Mouse (Mus musculus): Measurements from ENCODE around the gene Ccnd3. TPM values are rescaled to one million over a fixed set of nuclear protein-coding genes. Genes with fewer than 3 reads are reported as not detected.
A peak's percentile ranks its signal among the peaks of the same experiment; 100 is the strongest.
"Not testable (repeated sequence)": the region's sequence is repeated elsewhere in the genome, so short reads cannot be mapped to it uniquely, and the experiment has no call there.

The Ccnd3 gene
- polyA plus RNA-seq, 1 experiment: 110 TPM

GRCm38 (mm10) chr17:47594183-47594968 lies 89.5 kb downstream of the Ccnd3 start:
- peak; percentile 44 for DNase-seq (ENCODE audit: low spot score)

DNA sequence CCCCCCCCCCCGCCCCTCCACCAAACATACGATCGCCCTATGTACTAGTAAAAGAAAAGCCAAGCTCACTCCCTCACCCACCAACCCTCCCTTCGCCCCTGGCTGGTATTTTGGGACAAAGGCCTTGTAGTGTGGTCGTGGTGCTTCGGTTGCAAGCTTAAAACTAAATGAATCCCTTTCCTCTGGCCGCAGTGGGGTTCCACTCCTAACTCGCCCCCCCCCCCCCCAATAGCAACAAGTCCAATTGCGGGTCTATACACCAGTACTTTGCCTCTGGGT lies 90.1 kb downstream of the Ccnd3 start:
- DNase-seq (ENCODE audit: low spot score): no peak

GRCm38 (mm10) chr17:47595248-47596161 lies 90.7 kb downstream of the Ccnd3 start:
- peak; percentile 34 for DNase-seq (ENCODE audit: low spot score)

GRCm38 (mm10) chr17:47596162-47596838 lies 91.4 kb downstream of the Ccnd3 start:
- DNase-seq (ENCODE audit: low spot score): no peak

- no peak for DNase-seq (ENCODE audit: low spot score)
Observed at GRCm38 (mm10) chr17:47596839-47597164, 92.0 kb downstream of the Ccnd3 start.

GRCm38 (mm10) chr17:47597261-47597660 lies 92.4 kb downstream of the Ccnd3 start:
- no peak for DNase-seq (ENCODE audit: low spot score)

GRCm38 (mm10) chr17:47597838-47598579 lies 93.2 kb downstream of the Ccnd3 start:
- DNase-seq (ENCODE audit: low spot score): no peak

DNA sequence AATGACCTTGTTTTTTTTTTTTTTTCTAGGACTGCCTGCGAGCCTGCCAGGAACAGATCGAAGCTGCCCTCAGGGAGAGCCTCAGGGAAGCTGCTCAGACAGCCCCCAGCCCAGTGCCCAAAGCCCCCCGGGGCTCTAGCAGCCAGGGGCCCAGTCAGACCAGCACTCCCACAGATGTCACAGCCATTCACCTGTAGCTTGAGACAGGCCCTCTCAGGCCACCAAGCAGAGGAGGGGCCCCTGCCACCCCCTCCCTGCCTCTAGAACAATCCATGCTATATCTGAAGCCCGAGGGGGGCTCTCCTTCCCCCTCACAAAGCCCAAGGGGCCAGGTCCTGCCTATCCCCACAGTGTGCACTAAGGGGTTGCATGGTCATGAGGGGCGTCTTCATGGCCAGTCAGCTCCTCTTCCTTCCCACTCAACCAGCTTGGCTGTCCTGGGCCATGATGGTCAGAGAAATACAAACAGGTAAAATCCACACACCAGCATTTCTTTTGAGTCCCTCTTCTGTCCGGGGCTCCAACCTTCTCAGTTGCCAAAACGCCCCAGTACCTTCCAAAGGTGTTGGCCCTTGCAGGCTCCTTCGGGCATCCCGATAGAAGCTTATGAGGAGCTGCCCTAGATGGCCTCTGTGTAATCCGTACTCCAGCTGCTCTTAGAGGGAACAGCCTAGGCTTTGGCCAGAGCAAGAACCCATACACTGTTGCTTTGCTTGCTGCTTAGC lies 93.9 kb downstream of the Ccnd3 start:
- DNase-seq (ENCODE audit: low spot score): not testable (repeated sequence)

DNA sequence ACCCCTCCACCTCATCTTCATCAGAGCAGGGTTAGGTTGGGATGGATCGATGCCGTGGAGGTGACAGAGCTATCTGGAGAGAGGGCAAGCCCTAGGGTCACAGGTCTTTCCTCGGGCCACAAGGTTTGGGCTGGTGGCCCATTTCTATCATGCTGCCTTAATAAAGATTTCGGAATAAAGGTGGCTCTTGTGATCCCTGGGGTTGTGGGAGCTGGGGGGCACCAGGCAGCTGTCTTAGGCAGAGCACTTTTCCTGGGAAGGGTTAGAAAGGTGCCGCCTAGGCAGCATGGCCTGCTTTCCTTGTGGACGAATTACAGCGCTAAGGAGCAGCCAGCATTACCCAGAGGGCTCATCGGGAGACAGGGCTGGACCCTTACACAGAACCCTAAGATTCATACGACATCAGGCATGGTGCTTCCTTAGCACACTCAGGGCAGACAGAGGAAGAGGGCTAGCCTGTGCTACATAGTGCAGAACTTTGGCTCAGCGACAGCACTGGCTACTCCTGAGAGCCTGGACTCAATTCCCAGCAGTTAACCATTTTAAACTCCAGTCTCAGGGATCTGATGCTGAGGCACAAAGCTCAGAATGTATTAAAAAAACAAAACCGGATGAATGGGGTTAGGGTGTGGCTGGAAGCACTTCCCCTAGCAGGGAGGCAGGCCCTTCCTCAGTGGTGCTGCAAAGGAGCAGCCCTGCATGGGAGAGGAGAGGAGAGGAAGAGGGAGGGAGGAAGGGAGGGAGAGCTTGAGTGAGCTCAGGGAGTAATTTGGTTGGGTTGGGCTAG lies 94.9 kb downstream of the Ccnd3 start:
- DNase-seq (ENCODE audit: low spot score): no peak

GRCm38 (mm10) chr17:47600601-47601388 lies 95.9 kb downstream of the Ccnd3 start:
- DNase-seq (ENCODE audit: low spot score): no peak

- DNase-seq (ENCODE audit: low spot score): no peak
Observed at GRCm38 (mm10) chr17:47601389-47601755, 96.5 kb downstream of the Ccnd3 start.

DNA sequence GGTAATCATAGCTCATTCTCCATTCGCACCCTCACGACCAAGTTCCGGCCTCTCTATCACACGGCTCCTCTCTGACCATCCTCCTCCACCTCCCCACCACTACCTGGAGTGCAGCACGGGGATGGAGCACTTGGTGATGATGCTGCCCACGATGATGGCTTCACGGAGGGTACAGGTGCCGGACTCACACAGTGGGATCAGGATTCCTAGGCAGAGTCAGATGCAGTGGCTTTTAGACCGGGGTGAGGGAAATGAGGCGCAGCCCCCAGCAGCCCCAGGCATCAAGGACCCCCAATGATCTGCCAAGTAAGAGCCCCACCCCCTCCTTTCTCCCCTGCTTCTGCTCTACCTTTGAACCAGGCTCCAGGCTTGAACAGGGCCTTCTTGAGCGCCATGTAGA lies 97.4 kb downstream of the Ccnd3 start:
- DNase-seq (ENCODE audit: low spot score): no peak

- no peak for DNase-seq (ENCODE audit: low spot score)
Observed at GRCm38 (mm10) chr17:47606220-47606619, 101.4 kb downstream of the Ccnd3 start.

- DNase-seq (ENCODE audit: low spot score): no peak
Observed at GRCm38 (mm10) chr17:47609182-47609581, 104.3 kb downstream of the Ccnd3 start.

DNA sequence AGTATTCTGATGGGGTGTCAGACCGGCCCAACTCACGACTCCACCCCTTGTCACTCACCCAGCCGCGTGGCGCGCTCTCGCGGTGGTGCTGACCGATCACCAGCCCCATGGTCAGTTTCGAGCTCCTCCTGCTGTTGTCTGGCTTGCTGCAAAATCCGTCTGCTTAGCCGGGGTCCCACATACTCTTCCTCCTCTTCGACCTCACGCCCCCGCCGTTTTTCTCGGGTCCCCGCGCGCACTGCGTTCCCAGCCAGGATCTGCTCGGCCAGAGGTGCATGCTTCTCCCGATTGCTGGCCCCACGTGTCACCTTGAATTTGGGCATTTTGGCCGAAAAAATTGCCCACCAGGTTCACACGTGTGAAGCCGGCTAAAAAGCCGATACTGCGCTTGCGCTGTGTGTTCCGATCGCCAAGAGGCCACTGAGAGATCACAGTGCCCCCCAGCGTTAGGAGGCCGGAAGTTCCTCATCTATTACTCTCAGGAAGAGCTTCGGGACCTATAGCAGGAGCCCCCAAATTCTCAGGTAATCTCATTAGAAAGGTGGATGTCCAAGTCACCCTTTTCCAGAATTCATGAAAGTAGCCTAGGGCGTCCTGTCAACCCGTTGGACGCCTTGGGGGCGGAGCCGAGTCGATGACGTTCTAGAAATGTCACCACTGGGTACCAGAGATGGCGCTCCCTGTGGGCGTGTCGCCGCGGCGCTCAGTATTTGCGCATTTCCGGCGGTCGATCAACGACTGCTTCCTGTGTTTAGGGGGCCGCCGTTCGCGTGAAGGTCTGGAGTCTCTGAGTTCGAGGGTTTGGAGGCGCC lies 106.2 kb downstream of the Ccnd3 start, which contains the start of the genes Bysl, Med20 and Gm20517:
TSS of gene Bysl (minus strand) at position 644 of the 812 bp plus-strand sequence.
TSS of gene Med20 (plus strand) at position 734 of the 812 bp plus-strand sequence.
TSS of gene Gm20517 (plus strand) at position 741 of the 812 bp plus-strand sequence.
- peak; percentile 89 for DNase-seq (ENCODE audit: low spot score)

DNA sequence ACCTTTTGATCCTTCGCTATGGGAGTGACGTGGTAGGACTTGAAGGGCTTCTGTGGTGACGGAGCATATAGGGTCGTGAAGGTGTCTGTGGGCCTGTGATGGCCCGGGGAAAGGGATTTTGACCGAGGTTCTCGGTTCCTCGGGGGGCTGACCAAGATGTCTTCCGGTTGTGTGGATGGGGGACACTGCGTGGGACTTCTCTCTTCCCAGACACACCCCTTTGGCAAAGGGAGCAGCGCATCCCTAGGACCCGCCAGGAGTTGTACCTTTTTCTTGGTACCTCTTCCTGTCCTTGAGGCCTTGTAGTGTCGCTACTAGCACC lies 106.8 kb downstream of the Ccnd3 start:
- no peak for DNase-seq (ENCODE audit: low spot score)

GRCm38 (mm10) chr17:47614018-47614417 lies 109.2 kb downstream of the Ccnd3 start:
- no peak for DNase-seq (ENCODE audit: low spot score)

DNA sequence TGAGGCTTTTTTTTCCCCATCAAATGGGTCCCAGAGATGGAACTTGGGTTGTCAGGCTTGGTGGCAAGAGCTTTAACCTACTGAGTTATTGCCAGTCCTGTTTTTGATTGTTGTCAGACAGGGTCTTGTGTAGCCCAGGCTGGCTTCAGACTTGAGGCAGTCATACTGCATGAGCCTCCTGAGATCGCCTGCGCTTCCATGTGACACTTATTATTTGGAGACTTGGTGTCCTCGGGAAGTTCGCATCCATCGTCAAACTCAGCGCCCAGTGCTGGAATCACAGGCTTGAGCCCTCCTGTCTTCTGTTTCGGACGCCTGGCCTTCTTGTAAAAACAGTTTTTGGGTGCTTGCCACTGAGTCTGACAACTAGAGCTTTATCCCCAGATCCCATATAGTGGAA lies 111.3 kb downstream of the Ccnd3 start:
- no peak for DNase-seq (ENCODE audit: low spot score)

DNA sequence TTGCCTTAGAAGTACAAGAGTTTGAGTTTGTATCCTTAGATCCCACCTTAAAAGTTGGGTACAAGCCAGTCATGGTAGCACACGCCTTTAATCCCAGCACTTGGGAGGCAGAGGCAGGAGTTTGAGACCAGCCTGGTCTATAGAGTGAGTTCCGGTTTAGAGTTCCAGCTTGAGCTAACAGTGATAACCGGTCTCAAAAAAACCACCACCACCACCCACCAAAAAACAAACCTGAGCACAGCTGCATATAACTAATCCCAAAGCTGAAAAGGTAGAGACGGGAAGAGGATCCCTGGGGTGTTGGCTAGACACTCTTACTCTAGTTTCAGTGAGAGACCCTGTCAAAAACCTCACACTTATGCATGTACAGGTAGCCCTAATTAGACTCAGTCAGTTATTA lies 111.8 kb downstream of the Ccnd3 start:
- no peak for DNase-seq (ENCODE audit: low spot score)

Data from urinary bladder, adult 2 months (tissue).